Mouse (Mus musculus): ENCODE data around the gene Zbtb40. TPM values are rescaled to one million over a fixed set of nuclear protein-coding genes. Genes with fewer than 3 reads are reported as not detected.

The Zbtb40 gene
- 1.0 and 1.5 TPM in 2 replicates for polyA plus RNA-seq (2015; fragmentation: Nextera tagmentation; extraction: Ambion mirVana)

DNA sequence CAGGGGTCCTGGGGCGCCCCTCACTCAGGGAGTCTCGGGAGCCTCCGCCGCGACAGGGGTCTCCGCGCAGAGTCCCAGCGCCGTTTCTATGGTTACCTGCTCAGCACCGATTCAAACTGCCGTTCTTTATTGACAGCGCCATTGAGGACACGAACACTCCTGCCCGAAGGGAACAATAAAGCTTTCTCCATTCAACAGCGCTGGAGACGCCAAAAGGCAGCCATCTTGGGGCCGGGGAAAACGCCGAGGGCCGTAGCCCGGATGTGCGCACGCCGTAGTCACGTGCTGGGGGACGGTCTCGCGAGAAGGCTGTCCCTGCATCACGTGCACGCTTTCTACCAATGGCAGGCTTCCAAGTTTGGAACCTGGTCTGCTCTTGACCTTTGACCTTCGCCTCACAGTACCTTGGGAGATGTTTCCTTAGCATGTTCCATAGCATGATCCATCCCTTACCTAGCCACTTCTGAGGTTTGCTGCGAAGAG is at the start of gene Zbtb40:
TSS of gene Zbtb40 (minus strand) at position 252 of the 483 bp plus-strand sequence.
- Histone ChIP-seq H3K9ac (peak within 1 kb of the TSS; percentile 70), H3K4me1 (replicated peaks) (peaks cover 18% of the 10 kb centered on the region), H3K27me3 (peaks cover 31% of the 10 kb centered on the region; the same call in 1 of the 2 replicates), H3K4me3 (replicated peaks) (peak within 1 kb of the TSS; percentile 88), H3K36me3 (replicated peaks) (no peaks in the 10 kb centered on the region), H3K27ac (replicated peaks) (peak within 1 kb of the TSS; percentile 48; the same call in 1 of the 2 replicates), H3K9me3 (replicated peaks) (no peaks in the 10 kb centered on the region), H3K4me2 (peak within 1 kb of the TSS; percentile 83)
- peak; percentile 87 for ATAC-seq (ENCODE audit: insufficient read depth)
- WGBS (ENCODE audit: insufficient replicate concordance) = 1% methylated on average over 32 of the region's 32 CpGs

DNA sequence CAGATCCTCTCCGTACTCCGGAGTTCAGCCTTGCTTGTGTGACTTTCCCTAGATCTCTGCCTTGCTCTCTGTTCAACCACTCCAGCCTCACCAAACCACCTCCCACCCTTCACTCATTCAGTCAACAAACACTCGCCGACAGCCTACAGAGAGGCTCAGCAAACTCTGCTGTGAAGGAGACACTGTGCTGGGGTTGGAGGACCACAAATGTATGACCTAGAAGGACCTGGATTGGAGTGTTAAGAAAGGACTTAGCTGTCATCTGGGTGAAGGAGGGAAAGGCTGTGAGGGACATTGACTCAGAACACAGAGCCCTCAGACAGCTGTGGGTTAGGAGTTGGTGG is 49.4 kb upstream of the Zbtb40 start:
- Histone ChIP-seq H3K27ac (replicated peaks) (no peak overlapping the region), H3K4me3 (replicated peaks) (no peak overlapping the region), H3K4me2 (no peak overlapping the region), H3K36me3 (replicated peaks) (no peaks in the 10 kb centered on the region), H3K9ac (no peak overlapping the region), H3K27me3 (peaks cover 53% of the 10 kb centered on the region), H3K9me3 (replicated peaks) (no peaks in the 10 kb centered on the region), H3K4me1 (replicated peaks) (no peaks in the 10 kb centered on the region)
- ATAC-seq (ENCODE audit: insufficient read depth) = no peak
- 60% methylated on average over 4 of the region's 4 CpGs for WGBS (ENCODE audit: insufficient replicate concordance)

DNA sequence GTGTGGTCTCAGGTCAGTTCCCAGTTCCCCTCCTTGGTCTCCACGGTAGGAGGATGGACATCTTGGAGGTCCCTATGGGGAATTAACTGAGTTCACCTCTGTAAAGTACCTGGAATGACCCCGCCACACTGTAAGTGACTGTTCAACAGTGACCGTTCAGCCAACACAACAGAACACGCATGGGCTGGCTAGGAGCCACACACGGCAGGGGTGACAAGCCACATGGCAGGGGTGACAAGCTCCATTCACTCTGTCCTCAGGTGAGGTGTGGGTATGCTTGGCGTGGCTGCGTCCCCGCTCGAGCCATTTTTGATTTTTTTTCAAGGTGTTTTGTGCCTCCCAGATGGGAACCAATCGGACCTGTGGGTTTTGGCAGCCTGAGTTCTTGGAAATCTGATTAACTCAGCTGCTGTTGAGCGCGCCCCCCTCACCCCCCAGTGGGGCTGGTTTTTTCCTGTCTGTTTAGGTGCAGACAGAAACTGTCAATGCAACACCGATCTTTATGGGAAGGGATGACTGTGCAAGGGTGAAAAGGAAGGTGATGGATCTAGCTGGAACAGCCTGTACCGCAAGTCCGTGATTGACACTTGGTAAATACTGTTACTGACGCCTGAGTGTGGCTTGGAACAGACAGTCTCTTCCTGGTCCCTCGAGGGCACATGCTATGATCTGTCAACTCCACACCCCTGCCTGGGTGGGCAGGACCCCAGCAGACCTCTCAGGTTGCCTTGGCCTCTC is 48.8 kb upstream of the Zbtb40 start:
- Histone ChIP-seq H3K4me2 (no peak overlapping the region), H3K9me3 (replicated peaks) (no peaks in the 10 kb centered on the region), H3K9ac (no peak overlapping the region), H3K4me1 (replicated peaks) (no peaks in the 10 kb centered on the region), H3K4me3 (replicated peaks) (no peak overlapping the region), H3K27ac (replicated peaks) (no peak overlapping the region), H3K27me3 (peaks cover 53% of the 10 kb centered on the region), H3K36me3 (replicated peaks) (no peaks in the 10 kb centered on the region)
- ATAC-seq (ENCODE audit: insufficient read depth) = peak; percentile 52; the same call in 1 of the 2 replicates
- WGBS (ENCODE audit: insufficient replicate concordance) = 55% methylated on average over 17 of the region's 17 CpGs

DNA sequence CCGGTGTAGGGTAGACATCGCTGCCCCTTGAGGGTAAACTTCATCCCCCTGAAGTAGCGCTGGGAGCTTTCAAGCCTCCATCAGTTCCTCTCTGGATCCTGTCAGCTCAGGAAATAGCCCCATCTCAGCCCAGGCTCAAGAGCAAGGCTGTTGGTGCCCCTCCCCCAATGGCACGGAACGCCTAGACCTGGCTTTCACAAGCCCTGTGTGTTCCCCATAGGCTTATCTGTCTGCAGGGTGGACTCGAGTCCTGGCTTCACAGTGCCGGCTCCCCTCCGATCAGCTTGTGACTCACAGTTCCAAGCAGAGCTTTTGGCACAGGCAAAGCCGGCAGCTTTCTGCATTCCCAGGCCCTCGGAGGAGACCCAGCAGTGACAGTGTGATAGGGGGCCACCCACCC is 47.8 kb upstream of the Zbtb40 start:
- Histone ChIP-seq H3K9me3 (replicated peaks) (no peaks in the 10 kb centered on the region), H3K27ac (replicated peaks) (no peak overlapping the region), H3K27me3 (peaks cover 47% of the 10 kb centered on the region), H3K4me2 (no peak overlapping the region), H3K4me3 (replicated peaks) (no peak overlapping the region), H3K4me1 (replicated peaks) (no peaks in the 10 kb centered on the region), H3K9ac (no peak overlapping the region), H3K36me3 (replicated peaks) (no peaks in the 10 kb centered on the region)
- no peak for ATAC-seq (ENCODE audit: insufficient read depth)
- WGBS (ENCODE audit: insufficient replicate concordance) = 42% methylated on average over 10 of the region's 10 CpGs

DNA sequence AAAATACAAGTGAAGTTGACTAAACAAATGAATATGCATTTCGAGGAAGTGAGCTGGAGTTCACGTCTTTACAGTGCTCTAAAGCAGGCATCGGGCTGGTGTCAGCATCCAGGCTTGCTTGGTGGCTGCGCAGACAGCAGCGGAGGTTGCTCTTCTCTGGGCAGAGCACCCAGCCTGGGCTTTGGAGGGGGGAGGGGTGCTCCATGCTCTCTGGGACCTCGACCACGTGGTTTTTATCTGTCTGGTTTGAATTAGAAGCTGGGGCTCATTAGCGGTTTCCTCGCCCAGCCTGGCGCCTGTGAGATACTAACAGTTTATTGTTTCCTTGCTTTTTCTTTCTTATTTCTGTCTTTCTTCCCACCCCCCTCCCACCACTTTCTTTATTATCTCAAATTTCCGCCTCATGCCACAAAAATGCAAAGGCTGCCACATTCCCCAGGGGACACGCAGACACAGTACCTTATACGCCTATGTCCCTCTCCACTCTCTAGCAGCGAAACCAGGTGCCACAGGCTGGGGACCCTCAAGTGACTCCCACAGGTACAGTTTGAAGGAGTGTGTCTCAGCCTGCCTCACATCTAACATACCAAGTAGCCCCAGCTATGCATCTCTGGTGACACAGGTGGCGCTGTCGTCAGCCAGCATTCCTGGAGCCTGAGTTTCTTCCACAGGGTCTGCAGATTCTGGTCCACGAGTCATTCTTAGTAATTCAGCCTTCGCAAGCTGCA is 36.6 kb upstream of the Zbtb40 start:
- no peaks in the 10 kb centered on the region for H3K36me3 ChIP-seq (replicated peaks)
- H3K4me1 ChIP-seq (replicated peaks) = peaks cover 3% of the 10 kb centered on the region; the same call in 1 of the 2 replicates
- H3K4me3 ChIP-seq (replicated peaks) = no peak overlapping the region
- no peak overlapping the region for H3K4me2 ChIP-seq
- 18% methylated on average over 18 of the region's 18 CpGs for WGBS (ENCODE audit: insufficient replicate concordance)
- H3K27me3 ChIP-seq = peaks cover 74% of the 10 kb centered on the region
- ATAC-seq (ENCODE audit: insufficient read depth) = no peak
- H3K27ac ChIP-seq (replicated peaks) = no peak overlapping the region
- no peaks in the 10 kb centered on the region for H3K9me3 ChIP-seq (replicated peaks)
- no peak overlapping the region for H3K9ac ChIP-seq

DNA sequence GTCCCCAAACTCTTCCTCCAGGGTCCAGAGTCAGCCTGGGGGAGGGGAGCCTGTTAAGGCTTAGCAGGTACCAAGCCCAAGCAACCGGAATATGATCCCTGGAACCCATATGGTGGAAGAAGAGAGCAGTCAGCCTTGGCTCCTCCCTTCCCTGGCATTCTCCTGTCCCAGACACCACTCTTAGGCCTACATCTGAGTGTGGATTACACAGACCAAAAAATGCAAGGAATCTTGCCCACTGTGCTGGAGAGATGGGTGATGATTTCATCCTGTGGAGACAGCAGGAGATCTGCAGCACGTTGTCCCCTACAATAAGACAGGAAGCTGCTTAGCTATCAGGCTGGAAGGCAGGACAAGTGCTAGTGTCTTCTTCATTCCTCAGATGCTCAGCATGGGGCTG is 34.3 kb upstream of the Zbtb40 start:
- H3K4me1 ChIP-seq (replicated peaks) = peaks cover 3% of the 10 kb centered on the region; the same call in 1 of the 2 replicates
- no peak overlapping the region for H3K27ac ChIP-seq (replicated peaks)
- no peak overlapping the region for H3K4me2 ChIP-seq
- no peaks in the 10 kb centered on the region for H3K36me3 ChIP-seq (replicated peaks)
- H3K9me3 ChIP-seq (replicated peaks) = no peaks in the 10 kb centered on the region
- H3K27me3 ChIP-seq = peaks cover 66% of the 10 kb centered on the region
- ATAC-seq (ENCODE audit: insufficient read depth) = no peak
- 43% methylated on average over 2 of the region's 2 CpGs for WGBS (ENCODE audit: insufficient replicate concordance)
- no peak overlapping the region for H3K9ac ChIP-seq
- no peak overlapping the region for H3K4me3 ChIP-seq (replicated peaks)

DNA sequence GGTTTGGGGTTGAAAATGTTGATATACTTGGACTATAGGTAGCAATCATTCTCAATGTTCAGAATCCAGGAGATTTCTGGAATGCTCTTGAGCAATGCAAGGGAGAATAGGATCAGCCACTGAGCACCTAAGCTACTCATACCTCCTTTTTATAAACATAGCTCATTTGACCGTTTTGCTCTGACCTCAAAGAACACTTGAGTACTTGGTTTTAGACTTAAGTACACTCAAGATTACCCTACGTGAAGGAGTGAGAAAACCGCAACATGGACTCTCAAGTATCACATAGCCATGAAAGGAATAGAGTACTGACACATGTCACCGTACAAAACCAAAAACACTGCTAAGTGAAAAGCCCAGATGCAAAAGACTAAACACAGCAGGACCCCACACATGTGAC is 32.8 kb upstream of the Zbtb40 start:
- 73% methylated on average over 4 of the region's 4 CpGs for WGBS (ENCODE audit: insufficient replicate concordance)
- Histone ChIP-seq H3K9ac (no peak overlapping the region), H3K36me3 (replicated peaks) (no peaks in the 10 kb centered on the region), H3K27me3 (peaks cover 53% of the 10 kb centered on the region), H3K9me3 (replicated peaks) (no peaks in the 10 kb centered on the region), H3K4me2 (no peak overlapping the region), H3K4me1 (replicated peaks) (peaks cover 7% of the 10 kb centered on the region; the same call in 1 of the 2 replicates), H3K4me3 (replicated peaks) (no peak overlapping the region), H3K27ac (replicated peaks) (no peak overlapping the region)
- ATAC-seq (ENCODE audit: insufficient read depth) = no peak

DNA sequence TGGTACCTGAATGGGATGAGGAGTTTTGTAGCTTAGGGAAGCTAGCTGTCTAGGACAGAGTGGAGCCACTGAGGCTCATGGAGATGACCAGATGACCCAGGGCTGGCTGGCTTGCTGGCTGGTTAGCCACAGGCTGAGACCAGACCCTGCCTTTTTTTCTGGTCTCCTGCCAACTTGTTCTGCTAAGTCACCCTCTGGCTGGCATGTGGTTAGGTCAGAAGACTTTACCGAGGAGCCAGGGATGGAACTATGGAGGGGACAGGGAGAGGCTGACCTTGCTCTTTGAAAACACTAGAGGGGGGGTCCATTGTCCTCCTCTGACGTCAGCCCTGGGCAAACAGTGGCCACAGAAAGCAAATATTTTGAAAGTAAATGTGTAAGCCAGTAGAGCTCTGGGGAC is 28.6 kb upstream of the Zbtb40 start:
- Histone ChIP-seq H3K9me3 (replicated peaks) (no peaks in the 10 kb centered on the region), H3K4me1 (replicated peaks) (0 out of 2 replicates have a peak, but pooled peaks cover 4% of the 10 kb centered on the region), H3K4me3 (replicated peaks) (no peak overlapping the region), H3K4me2 (no peak overlapping the region), H3K9ac (no peak overlapping the region), H3K36me3 (replicated peaks) (no peaks in the 10 kb centered on the region), H3K27ac (replicated peaks) (no peak overlapping the region), H3K27me3 (peaks cover 15% of the 10 kb centered on the region)
- 11% methylated on average over 2 of the region's 2 CpGs for WGBS (ENCODE audit: insufficient replicate concordance)
- peak; percentile 73 for ATAC-seq (ENCODE audit: insufficient read depth)

DNA sequence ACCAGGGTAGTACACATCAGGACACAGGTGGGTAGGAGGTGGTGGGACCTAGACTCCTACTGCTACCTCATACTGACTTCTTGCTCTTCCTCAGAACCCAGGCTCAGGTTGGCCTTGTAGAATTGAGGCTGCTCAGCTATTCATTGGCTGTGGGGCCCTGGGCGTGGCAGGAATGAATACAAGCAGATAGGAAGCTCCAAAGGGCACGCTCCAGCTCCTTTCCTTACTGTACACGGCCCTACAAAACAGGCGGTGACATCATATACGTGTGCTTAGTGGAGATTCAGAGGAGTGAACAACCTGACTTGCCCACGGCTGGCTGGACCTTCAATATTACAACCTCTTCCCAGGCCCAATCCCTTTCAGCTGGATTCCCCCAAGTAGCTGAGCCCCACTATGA is 22.6 kb upstream of the Zbtb40 start:
- WGBS (ENCODE audit: insufficient replicate concordance) = 55% methylated on average over 6 of the region's 6 CpGs

DNA sequence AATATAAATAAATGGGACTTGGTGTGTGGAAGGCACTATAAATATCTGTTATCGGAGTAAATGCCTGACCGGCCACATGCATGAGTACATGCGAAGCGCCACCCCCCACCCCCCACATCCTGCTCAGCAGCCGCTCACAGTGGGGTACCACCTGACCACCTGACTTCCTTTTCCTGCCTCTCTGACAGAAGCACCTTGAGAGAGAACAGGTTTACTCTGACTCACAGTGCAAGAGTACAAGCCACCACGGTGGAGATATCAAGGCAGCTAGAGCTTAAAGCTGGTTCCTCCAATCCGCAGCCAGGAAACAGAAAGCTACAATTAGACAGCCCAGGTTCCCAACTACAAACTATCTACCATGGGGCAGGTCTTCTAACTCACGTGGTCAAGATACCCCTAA is 19.9 kb upstream of the Zbtb40 start:
- WGBS (ENCODE audit: insufficient replicate concordance) = 13% methylated on average over 8 of the region's 8 CpGs
- no peaks in the 10 kb centered on the region for H3K9me3 ChIP-seq (replicated peaks)
- no peaks in the 10 kb centered on the region for H3K36me3 ChIP-seq (replicated peaks)
- no peak overlapping the region for H3K27ac ChIP-seq (replicated peaks)
- H3K4me1 ChIP-seq (replicated peaks) = no peaks in the 10 kb centered on the region
- H3K27me3 ChIP-seq = peaks cover 26% of the 10 kb centered on the region
- no peak overlapping the region for H3K4me2 ChIP-seq
- ATAC-seq (ENCODE audit: insufficient read depth) = no peak
- no peak overlapping the region for H3K9ac ChIP-seq
- no peak overlapping the region for H3K4me3 ChIP-seq (replicated peaks)

More for the DNA sequence above, 22.6 kb upstream of the Zbtb40 start:
- H3K4me3 ChIP-seq (replicated peaks) = no peak overlapping the region
- H3K4me2 ChIP-seq = no peak overlapping the region
- H3K4me1 ChIP-seq (replicated peaks) = no peaks in the 10 kb centered on the region
- no peak overlapping the region for H3K9ac ChIP-seq
- no peak for ATAC-seq (ENCODE audit: insufficient read depth)
- H3K27me3 ChIP-seq = peaks cover 23% of the 10 kb centered on the region
- no peak overlapping the region for H3K27ac ChIP-seq (replicated peaks)
- no peaks in the 10 kb centered on the region for H3K36me3 ChIP-seq (replicated peaks)
- H3K9me3 ChIP-seq (replicated peaks) = no peaks in the 10 kb centered on the region

DNA sequence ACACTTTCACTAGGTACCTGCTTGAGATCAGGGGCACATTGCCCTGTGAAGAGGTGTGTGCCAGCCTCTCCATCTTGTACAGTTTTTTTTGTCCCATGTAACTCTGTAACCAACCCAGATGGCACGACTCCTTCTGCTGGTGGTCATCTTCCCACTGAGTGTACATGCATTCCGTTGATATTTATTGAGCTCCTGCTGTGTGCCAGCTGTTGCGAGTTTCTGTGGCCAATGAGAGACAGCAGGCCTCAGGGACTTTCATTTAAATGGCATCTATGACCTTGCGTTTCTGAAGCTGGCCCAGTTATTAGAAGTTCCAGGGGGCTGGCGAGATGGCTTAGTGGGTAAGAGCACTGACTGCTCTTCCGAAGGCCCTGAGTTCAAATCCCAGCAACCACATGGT is 17.2 kb upstream of the Zbtb40 start:
- no peaks in the 10 kb centered on the region for H3K9me3 ChIP-seq (replicated peaks)
- no peaks in the 10 kb centered on the region for H3K36me3 ChIP-seq (replicated peaks)
- no peaks in the 10 kb centered on the region for H3K4me1 ChIP-seq (replicated peaks)
- H3K27ac ChIP-seq (replicated peaks) = no peak overlapping the region
- 62% methylated on average over 6 of the region's 6 CpGs for WGBS (ENCODE audit: insufficient replicate concordance)
- H3K9ac ChIP-seq = no peak overlapping the region
- no peak overlapping the region for H3K4me3 ChIP-seq (replicated peaks)
- H3K27me3 ChIP-seq = peaks cover 34% of the 10 kb centered on the region
- no peak overlapping the region for H3K4me2 ChIP-seq
- no peak for ATAC-seq (ENCODE audit: insufficient read depth)
